Mouse (Mus musculus) ZHBTc4 (cell line): ENCODE results near the gene Alms1.
"Not testable (repeated sequence)": the region's sequence is repeated elsewhere in the genome, so short reads cannot be mapped to it uniquely, and the experiment has no call there.

Source experiments
- DNase-seq: peaks from one replicate; pipeline ENCODE4 v3.0.0-alpha.2; 2011; ENCODE audit warnings: low read depth, low spot score

Gene Alms1

DNA sequence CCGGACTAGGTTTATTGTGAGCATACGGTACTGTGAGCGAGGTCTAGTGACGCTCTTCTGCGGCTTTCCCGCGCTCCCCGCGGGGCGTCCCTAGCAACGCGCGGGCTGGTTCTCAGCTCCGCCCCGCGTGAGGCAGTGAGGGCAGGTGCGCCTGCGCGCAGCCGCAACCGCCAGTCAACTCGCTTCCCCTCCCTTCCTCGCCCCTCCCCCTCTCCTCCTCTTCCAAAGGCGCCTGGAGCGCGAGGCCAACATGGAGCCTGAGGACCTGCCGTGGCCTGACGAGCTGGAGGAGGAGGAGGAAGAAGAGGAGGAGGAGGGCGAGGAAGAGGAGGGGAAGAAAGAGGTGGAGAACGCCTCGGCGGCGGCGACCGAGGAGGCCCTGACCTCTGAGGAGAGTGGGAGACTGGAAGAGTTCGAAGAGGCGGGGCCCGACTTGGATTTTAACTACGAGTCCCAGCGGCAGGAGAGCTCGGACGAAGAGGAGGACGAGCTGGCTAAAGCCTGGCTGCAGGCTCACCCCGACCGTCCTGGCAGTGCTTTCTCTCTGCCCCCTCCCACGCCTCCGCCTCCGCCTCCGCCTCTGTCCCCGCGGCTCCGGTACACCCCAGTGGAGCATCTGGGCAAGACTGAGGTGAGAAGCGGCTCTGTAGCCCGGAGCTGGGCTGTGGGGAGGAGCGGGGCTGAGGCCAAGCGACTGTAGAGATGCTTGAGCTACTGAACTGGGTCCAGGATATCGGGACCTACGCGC, at the start of gene Alms1:
Gene Alms1, plus strand, starts transcription at position 136 of the 748 bp plus-strand sequence.
- DNase-seq, result peak; percentile 99

- DNase-seq, result no peak
These were observed 43.8 kb upstream of the Alms1 start for GRCm38 (mm10) chr6:85543351-85544175.

DNA sequence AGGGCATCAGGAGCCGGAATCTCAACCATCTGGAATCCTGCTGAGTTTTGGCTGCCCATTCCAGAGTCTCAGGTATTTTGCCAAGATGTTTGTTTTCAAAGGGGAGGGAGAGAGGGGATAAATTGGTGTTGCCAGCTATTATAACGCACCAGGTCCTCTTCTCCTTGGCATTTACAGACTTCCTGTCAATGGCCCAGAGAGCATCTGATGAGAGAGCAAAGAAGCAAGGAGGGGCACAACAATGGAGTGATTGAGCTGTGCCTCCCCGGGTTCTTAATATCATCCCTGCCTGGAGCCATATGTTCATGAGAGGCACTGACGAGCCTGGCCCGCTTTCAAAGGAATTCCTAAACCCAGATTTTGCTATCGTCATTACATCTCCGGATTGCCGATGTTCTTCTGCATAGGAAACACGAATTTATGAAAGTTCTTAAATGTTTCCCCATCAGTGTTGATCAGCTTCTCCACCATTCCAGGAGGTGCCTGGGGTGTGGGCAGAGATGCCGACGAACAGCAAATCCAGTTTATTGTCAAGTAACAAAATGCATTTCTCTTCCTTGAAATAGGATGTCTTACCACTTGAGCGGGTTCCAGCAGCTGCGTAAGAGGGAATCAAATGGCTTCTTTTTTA, 43.0 kb upstream of the Alms1 start:
- DNase-seq, result no peak

DNA sequence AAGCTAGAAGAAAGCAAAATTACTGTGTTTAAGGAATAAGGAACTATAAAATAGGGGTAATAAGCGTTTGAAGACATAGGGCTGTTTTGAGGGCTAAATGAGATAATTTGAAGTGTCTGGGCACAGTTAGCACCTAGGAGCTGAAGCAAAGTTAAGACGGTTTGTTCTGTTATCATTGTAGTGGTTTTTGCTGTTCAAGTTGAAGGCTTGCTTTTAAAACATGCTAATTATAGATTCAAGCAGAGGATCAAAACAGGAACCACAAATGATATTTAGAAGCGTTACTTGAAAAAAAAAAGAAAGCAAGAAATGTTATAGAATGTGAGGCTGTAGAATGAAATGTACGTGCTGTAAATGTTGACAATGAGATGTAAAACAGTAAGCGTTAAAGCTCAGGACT, 39.7 kb upstream of the Alms1 start:
- no peak for DNase-seq

DNA sequence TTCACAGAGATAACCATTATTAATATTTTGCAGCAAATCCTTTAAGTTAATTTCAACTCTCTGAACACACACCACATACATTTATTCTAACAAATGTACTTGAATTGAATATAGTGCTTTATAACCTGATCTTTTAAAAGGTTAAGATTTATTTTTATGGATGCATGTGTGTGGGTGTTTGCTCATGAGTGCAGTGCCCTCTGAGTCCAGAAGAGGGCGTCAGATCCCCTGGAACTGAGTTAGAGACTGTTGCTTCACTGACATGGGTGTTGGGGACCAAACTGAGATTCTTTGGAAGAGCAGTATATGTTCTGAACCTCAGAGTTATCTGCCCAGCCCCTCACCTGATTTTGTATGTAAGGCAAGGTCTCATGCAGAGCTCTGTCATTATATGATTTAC, 25.0 kb upstream of the Alms1 start:
- DNase-seq, result peak; percentile 19

GRCm38 (mm10) chr6:85572816-85573215, 14.5 kb upstream of the Alms1 start:
- no peak for DNase-seq

DNA sequence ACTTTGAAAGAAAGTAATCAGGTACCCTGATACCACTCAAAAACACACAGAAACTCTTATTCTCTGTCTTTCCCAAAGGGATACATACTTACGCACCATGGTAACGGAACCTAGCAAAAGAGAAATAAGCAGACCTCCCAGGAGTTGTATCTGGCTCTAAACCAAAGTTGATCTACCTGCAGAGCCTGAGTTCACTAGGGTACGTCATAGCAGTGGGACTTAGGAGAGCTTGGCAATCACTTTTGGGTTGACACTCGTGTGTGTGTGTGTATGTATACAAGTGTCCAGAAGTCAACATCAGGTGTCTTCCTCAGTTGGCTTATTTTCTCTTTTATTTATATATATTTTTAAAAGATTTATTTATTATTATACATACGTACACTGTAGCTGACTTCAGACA, 5.6 kb upstream of the Alms1 start:
- DNase-seq, result no peak

GRCm38 (mm10) chr6:85584612-85585011, 2.7 kb upstream of the Alms1 start:
- no peak for DNase-seq

DNA sequence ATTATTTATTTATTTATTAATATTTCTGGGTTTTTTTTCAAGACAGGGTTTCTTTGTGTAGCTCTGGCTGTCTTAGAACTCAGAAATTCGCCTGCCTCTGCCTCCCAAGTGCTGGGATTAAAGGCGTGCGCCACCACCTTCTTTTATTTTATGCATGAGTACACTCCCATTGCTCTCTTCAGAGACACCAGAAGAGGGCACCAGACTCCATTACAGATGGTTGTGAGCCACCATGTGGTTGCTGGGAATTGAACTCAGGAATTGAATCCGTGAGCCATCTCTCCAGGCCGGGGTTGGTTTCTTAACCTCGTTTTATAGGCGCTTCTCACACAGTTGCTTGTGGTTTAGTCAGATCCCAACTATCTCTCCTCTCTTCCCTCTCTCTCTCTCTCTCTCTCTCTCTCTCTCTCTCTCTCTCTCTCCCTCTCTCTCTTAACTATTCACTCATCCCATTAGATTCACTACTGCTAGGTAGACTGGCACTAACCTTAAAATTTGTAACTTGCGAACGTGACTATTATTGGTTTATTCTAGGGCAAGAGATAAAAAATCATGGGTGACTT, 445 bp upstream of the Alms1 start:
- peak; percentile 78 for DNase-seq

- no peak for DNase-seq
These were observed 833 bp downstream of the Alms1 start for GRCm38 (mm10) chr6:85588164-85588563.

GRCm38 (mm10) chr6:85588568-85588967, 1.2 kb downstream of the Alms1 start:
- no peak for DNase-seq

- no peak for DNase-seq
These were observed 2.8 kb downstream of the Alms1 start for GRCm38 (mm10) chr6:85590116-85590515.

GRCm38 (mm10) chr6:85599310-85599709, 12.0 kb downstream of the Alms1 start:
- no peak for DNase-seq

GRCm38 (mm10) chr6:85610511-85610910, 23.2 kb downstream of the Alms1 start:
- DNase-seq, result no peak

DNA sequence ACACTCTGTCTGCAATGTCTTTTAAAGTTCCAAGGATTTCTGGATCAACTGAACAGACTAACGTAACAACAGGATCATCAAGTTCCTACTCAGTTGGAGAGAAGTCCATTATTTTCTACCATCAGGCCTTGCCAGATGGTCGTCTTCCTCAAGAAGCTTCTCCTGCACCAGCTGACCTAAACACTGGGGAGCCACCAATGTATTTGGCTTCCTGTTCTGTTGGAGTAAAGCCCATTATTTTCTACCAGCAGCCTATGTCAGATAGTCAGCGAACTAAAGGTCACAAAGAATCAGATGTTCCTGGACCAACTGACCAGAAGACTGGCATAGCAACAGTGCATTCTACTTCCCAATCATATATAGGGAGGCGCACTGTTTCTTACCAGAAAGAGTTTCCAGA, 33.5 kb downstream of the Alms1 start:
- DNase-seq, result no peak

GRCm38 (mm10) chr6:85621600-85621999, 34.3 kb downstream of the Alms1 start:
- DNase-seq, result no peak

- DNase-seq, result no peak
These were observed 37.2 kb downstream of the Alms1 start for GRCm38 (mm10) chr6:85624511-85624910.

GRCm38 (mm10) chr6:85633165-85633564, 45.8 kb downstream of the Alms1 start:
- DNase-seq, result peak; percentile 77

- DNase-seq, result peak; percentile 28
These were observed 65.9 kb downstream of the Alms1 start for GRCm38 (mm10) chr6:85653244-85653643.

DNA sequence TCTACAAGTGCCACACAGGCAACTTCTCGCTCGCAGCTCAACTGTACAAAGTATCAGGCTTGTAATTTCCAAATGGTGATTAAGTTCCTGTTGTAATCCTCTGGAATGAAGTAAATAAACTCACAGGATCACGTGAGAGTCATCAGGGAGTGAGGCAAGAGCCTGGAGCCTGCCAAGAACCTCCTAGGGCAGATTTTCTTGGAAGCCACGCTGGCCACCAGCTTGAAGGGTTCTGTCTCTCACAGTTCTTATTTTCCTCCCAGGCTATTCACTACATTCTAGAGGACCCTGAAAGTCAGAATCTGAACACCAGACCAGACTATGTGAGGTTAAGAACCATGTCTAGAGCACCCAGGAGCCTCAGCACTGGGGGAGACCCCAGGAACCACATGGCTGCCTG, 114.6 kb downstream of the Alms1 start:
- not testable (repeated sequence) for DNase-seq

- DNase-seq, result not testable (repeated sequence)
These were observed 121.9 kb downstream of the Alms1 start for GRCm38 (mm10) chr6:85709206-85709605.

- DNase-seq, result not testable (repeated sequence)
These were observed 122.3 kb downstream of the Alms1 start for GRCm38 (mm10) chr6:85709607-85710006.
